Mouse (Mus musculus): ENCODE results near the gene Fam240b.
"Not testable (repeated sequence)": the region's sequence is repeated elsewhere in the genome, so short reads cannot be mapped to it uniquely, and the experiment has no call there.

The Fam240b gene

GRCm38 (mm10) chr13:64497692-64498091, at the start of gene Fam240b:
Fam240b (minus strand) TSS chr13:64497792.
- no peak for DNase-seq

- no peak for DNase-seq
These were observed 32.5 kb upstream of the Fam240b start for GRCm38 (mm10) chr13:64530139-64530538.

- DNase-seq: no peak
These were observed 29.1 kb upstream of the Fam240b start for GRCm38 (mm10) chr13:64526515-64527285.

- no peak for DNase-seq
These were observed 16.7 kb upstream of the Fam240b start for GRCm38 (mm10) chr13:64514247-64514646.

GRCm38 (mm10) chr13:64511616-64512015, 14.0 kb upstream of the Fam240b start:
- no peak for DNase-seq

- no peak for DNase-seq
These were observed 9.8 kb upstream of the Fam240b start for GRCm38 (mm10) chr13:64507361-64507760.

- DNase-seq: no peak
These were observed 5.2 kb upstream of the Fam240b start for GRCm38 (mm10) chr13:64502833-64503232.

GRCm38 (mm10) chr13:64493586-64493985, 4.0 kb downstream of the Fam240b start:
- no peak for DNase-seq

- no peak for DNase-seq
These were observed 7.7 kb downstream of the Fam240b start for GRCm38 (mm10) chr13:64489886-64490285.

GRCm38 (mm10) chr13:64479960-64480359, 17.6 kb downstream of the Fam240b start:
- no peak for DNase-seq

GRCm38 (mm10) chr13:64477968-64478367, 19.6 kb downstream of the Fam240b start:
- no peak for DNase-seq

- DNase-seq: no peak
These were observed 29.7 kb downstream of the Fam240b start for GRCm38 (mm10) chr13:64467886-64468285.

- no peak for DNase-seq
These were observed 32.4 kb downstream of the Fam240b start for GRCm38 (mm10) chr13:64465166-64465565.

- no peak for DNase-seq
These were observed 35.0 kb downstream of the Fam240b start for GRCm38 (mm10) chr13:64462581-64462980.

GRCm38 (mm10) chr13:64458181-64458580, 39.4 kb downstream of the Fam240b start:
- no peak for DNase-seq

GRCm38 (mm10) chr13:64457225-64457978, 40.2 kb downstream of the Fam240b start:
- DNase-seq: not testable (repeated sequence)

GRCm38 (mm10) chr13:64450001-64450794, 47.4 kb downstream of the Fam240b start:
- DNase-seq: no peak

GRCm38 (mm10) chr13:64448729-64449128, 48.9 kb downstream of the Fam240b start:
- no peak for DNase-seq

- DNase-seq: no peak
These were observed 49.6 kb downstream of the Fam240b start for GRCm38 (mm10) chr13:64447947-64448346.

- no peak for DNase-seq
These were observed 52.2 kb downstream of the Fam240b start for GRCm38 (mm10) chr13:64445254-64445920.

- DNase-seq: peak in 1 of 2 experiments; percentile 24
These were observed 54.2 kb downstream of the Fam240b start for GRCm38 (mm10) chr13:64443263-64443894.

GRCm38 (mm10) chr13:64440592-64440991, 57.0 kb downstream of the Fam240b start:
- DNase-seq: no peak
